Mouse (Mus musculus) stomach, embryonic 14.5 days (tissue): ENCODE measurements around the gene Zbed5. TPM values are rescaled to one million over a fixed set of nuclear protein-coding genes. Genes with fewer than 3 reads are reported as not detected.

Experiments
- ATAC-seq: fragments of 200-750 bp; cut with Nextera tagmentation; 2 replicates; pipeline ENCODE4 v1.8.0; 2017; ENCODE audit warnings: low read depth, moderate TSS enrichment; ENCODE audit not compliant: insufficient number of reproducible peaks, insufficient read depth, low FRiP score
- H3K27ac ChIP-seq: fragments of 300-500 bp; sonication (generic); 2 replicates; pipeline ENCODE4 v1.5.1; 2014; ENCODE audit warnings: mild to moderate bottlenecking, low read length, moderate library complexity, mixed read lengths
- H3K27me3 ChIP-seq: fragments of 300-500 bp; sonication (generic); 2 replicates; pipeline ENCODE4 v1.6.1; 2014; ENCODE audit warnings: low read length, control low read depth, mixed read lengths; ENCODE audit not compliant: control insufficient read depth, insufficient read depth
- H3K36me3 ChIP-seq: fragments of 300-500 bp; sonication (generic); 2 replicates; pipeline ENCODE4 v1.6.1; 2014; ENCODE audit warnings: mild to moderate bottlenecking, control low read depth, low read length, moderate library complexity, mixed read lengths; ENCODE audit not compliant: control insufficient read depth, insufficient read depth
- H3K4me1 ChIP-seq: fragments of 300-500 bp; sonication (generic); 2 replicates; pipeline ENCODE4 v1.6.1; 2014; ENCODE audit warnings: low read length, control low read depth, mixed read lengths; ENCODE audit not compliant: control insufficient read depth, insufficient read depth
- H3K4me2 ChIP-seq: fragments of 300-500 bp; sonication (generic); replicated peaks from 2 replicates; pipeline ENCODE4 v1.6.1; 2014; ENCODE audit warnings: low read depth, low read length, control low read depth
- H3K4me3 ChIP-seq: fragments of 300-500 bp; sonication (generic); 2 replicates; pipeline ENCODE4 v1.5.1; 2014; ENCODE audit warnings: low read depth, low read length, control low read depth
- H3K9ac ChIP-seq: fragments of 300-500 bp; sonication (generic); replicated peaks from 2 replicates; pipeline ENCODE4 v1.6.1; 2014; ENCODE audit warnings: low read depth, mild to moderate bottlenecking, control low read depth, low read length, moderate library complexity, mixed read lengths
- H3K9me3 ChIP-seq: fragments of 300-500 bp; sonication (generic); 2 replicates; pipeline ENCODE4 v1.6.1; 2016; ENCODE audit warnings: low read depth, low read length, control low read depth; ENCODE audit not compliant: control insufficient read depth
- WGBS: fragments of 180-500 bp; shearing (Covaris S2); extraction: QIAGEN DNeasy Blood & Tissue Kit; methylation state at CpG from one replicate; pipeline ENCODE4 v1.1.7; 2014; 5-methylcytosine and 5-hydroxymethylcytosine counted together
- polyA plus RNA-seq: library from polyadenylated mRNA; unstranded; fragments of >200 nt; fragmentation: Nextera tagmentation; extraction: Ambion mirVana; gene quantifications from 2 replicates; pipeline ENCODE4 v1.2.1, GENCODE M21; 2014

Gene Zbed5
- polyA plus RNA-seq, 1 experiment from 2014 or later: 5.7 TPM

- H3K9me3 ChIP-seq: no peaks in the 10 kb centered on the region
- H3K27ac ChIP-seq: no peak overlapping the region
- H3K36me3 ChIP-seq: no peaks in the 10 kb centered on the region
- H3K4me3 ChIP-seq: no peak overlapping the region
- no peaks in the 10 kb centered on the region for H3K4me1 ChIP-seq
- no peaks in the 10 kb centered on the region for H3K27me3 ChIP-seq
- WGBS: 86% methylated on average over 19 of the region's 19 CpGs
- no peak for ATAC-seq
- H3K9ac ChIP-seq: no peak overlapping the region
- no peak overlapping the region for H3K4me2 ChIP-seq
Measured at GRCm38 (mm10) chr5:129869238-129869995, 26.1 kb upstream of the Zbed5 start.

- Histone ChIP-seq H3K4me1 (no peaks in the 10 kb centered on the region), H3K27ac (no peak overlapping the region), H3K27me3 (no peaks in the 10 kb centered on the region), H3K36me3 (no peaks in the 10 kb centered on the region), H3K9me3 (no peaks in the 10 kb centered on the region), H3K9ac (no peak overlapping the region), H3K4me3 (no peak overlapping the region), H3K4me2 (no peak overlapping the region)
- no peak for ATAC-seq
- 77% methylated on average over 2 of the region's 2 CpGs for WGBS
Measured at GRCm38 (mm10) chr5:129871238-129871637, 24.3 kb upstream of the Zbed5 start.

GRCm38 (mm10) chr5:129873942-129874341 is 21.6 kb upstream of the Zbed5 start:
- Histone ChIP-seq H3K27me3 (no peaks in the 10 kb centered on the region), H3K4me3 (no peak overlapping the region), H3K9ac (no peak overlapping the region), H3K27ac (no peak overlapping the region), H3K9me3 (no peaks in the 10 kb centered on the region), H3K4me1 (no peaks in the 10 kb centered on the region), H3K36me3 (no peaks in the 10 kb centered on the region), H3K4me2 (no peak overlapping the region)
- 81% methylated on average over 12 of the region's 12 CpGs for WGBS
- ATAC-seq: no peak

DNA sequence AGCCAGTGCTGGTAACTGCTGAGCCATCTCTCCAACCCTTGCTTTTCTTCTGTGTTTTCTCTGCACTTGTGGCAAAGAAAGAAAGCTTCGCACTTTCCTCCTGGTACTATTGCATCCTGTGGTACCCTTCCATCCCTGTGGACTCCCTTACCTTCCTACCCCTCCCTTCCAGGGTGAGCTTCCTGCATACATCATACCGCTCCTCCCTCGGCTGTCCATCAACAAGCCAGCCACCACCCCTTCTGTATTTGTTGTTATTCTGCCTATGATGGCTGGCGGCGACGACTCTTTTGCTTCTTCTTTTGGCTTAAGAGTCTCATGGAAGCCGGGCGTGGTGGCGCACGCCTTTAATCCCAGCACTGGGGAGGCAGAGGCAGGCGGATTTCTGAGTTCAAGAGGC is 20.4 kb upstream of the Zbed5 start:
- no peaks in the 10 kb centered on the region for H3K27me3 ChIP-seq
- ATAC-seq: no peak
- H3K4me1 ChIP-seq: no peaks in the 10 kb centered on the region
- H3K9ac ChIP-seq: no peak overlapping the region
- 77% methylated on average over 11 of the region's 11 CpGs for WGBS
- no peaks in the 10 kb centered on the region for H3K9me3 ChIP-seq
- no peak overlapping the region for H3K27ac ChIP-seq
- H3K36me3 ChIP-seq: no peaks in the 10 kb centered on the region; the same call in 1 of the 2 replicates
- H3K4me3 ChIP-seq: no peak overlapping the region
- no peak overlapping the region for H3K4me2 ChIP-seq

DNA sequence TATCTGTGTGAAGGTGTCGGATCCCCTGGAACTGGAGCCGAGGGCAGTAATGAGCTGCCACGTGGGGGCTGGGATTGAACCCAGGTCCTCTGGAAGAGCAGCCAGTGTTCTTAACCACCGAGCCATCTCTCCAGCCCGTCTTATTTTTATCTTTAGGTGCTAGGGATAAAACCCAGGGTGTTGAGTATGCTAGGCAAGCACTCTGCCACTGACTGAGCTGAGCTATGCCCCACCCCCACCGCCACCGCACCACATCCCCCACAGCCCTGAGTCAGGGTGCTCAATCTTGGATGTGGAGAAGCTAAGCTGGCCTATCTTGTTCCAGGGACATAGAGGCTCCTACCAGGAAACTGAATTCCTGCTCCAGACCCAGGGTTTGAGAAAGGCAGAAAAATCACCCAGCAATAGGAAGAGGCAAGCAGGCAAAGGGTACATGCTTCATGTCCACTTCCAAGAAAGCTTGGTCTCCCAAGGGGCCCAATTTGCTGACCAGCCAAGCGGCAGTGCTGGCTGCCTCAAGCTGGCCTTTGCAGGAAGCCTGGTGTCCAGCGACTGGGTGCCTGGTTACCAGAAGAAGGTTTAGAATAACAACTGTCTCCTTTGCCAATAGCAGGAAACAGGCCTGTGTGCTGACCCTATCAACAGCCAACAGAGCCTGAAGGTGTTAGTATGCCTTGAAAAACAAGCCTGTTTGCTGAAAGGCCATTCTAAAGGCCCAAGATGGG is 17.6 kb upstream of the Zbed5 start:
- H3K9me3 ChIP-seq: no peaks in the 10 kb centered on the region
- ATAC-seq: no peak
- no peak overlapping the region for H3K9ac ChIP-seq
- H3K27ac ChIP-seq: no peak overlapping the region
- no peak overlapping the region for H3K4me3 ChIP-seq
- no peaks in the 10 kb centered on the region for H3K4me1 ChIP-seq
- H3K4me2 ChIP-seq: no peak overlapping the region
- WGBS: 73% methylated on average over 9 of the region's 9 CpGs
- no peaks in the 10 kb centered on the region for H3K27me3 ChIP-seq
- H3K36me3 ChIP-seq: peaks cover 15% of the 10 kb centered on the region

DNA sequence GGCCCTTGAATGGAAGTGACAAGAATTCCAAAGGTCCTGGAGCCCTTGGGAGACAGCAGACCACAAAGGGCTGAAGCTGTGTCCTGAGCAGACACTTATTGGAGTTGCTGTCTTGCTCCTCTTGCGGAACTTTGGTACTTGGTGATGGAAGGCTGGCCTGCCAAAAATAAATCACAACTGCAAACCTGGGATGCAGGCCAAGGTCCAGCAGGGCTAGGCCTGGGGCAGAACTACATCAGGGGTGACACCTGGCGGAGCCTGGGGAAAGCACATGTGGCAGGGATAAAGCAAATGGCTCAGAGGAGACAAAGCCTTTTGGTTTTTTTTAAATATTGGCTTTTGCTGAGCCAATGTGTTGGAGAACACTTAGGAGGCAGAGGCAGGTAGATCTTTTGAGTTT is 16.6 kb upstream of the Zbed5 start:
- ATAC-seq: no peak
- Histone ChIP-seq H3K9me3 (no peaks in the 10 kb centered on the region), H3K27ac (no peak overlapping the region), H3K4me2 (no peak overlapping the region), H3K36me3 (peaks cover 22% of the 10 kb centered on the region), H3K27me3 (no peaks in the 10 kb centered on the region), H3K4me1 (no peaks in the 10 kb centered on the region), H3K4me3 (no peak overlapping the region), H3K9ac (no peak overlapping the region)
- WGBS: 39% methylated on average over 2 of the region's 2 CpGs

- no peak for ATAC-seq
- Histone ChIP-seq H3K4me3 (no peak overlapping the region), H3K9ac (no peak overlapping the region), H3K36me3 (peaks cover 24% of the 10 kb centered on the region), H3K27me3 (no peaks in the 10 kb centered on the region), H3K4me1 (no peaks in the 10 kb centered on the region), H3K9me3 (no peaks in the 10 kb centered on the region), H3K27ac (no peak overlapping the region), H3K4me2 (no peak overlapping the region)
- WGBS: 73% methylated on average over 3 of the region's 3 CpGs
Measured at GRCm38 (mm10) chr5:129879888-129880287, 15.6 kb upstream of the Zbed5 start.

GRCm38 (mm10) chr5:129886271-129886670 is 9.3 kb upstream of the Zbed5 start:
- peak overlapping the region; percentile 88; the same call in 1 of the 2 replicates for H3K27ac ChIP-seq
- ATAC-seq: no peak
- peak overlapping the region; percentile 66 for H3K9ac ChIP-seq
- no peaks in the 10 kb centered on the region for H3K9me3 ChIP-seq
- no peaks in the 10 kb centered on the region for H3K27me3 ChIP-seq
- H3K36me3 ChIP-seq: peaks cover 15% of the 10 kb centered on the region
- peaks cover 3% of the 10 kb centered on the region; the same call in 1 of the 2 replicates for H3K4me1 ChIP-seq
- WGBS: 28% methylated on average over 10 of the region's 10 CpGs
- H3K4me2 ChIP-seq: peak overlapping the region; percentile 80
- H3K4me3 ChIP-seq: peak overlapping the region; percentile 59
